Mouse (Mus musculus): ENCODE data around the gene Ooep. TPM values are rescaled to one million over a fixed set of nuclear protein-coding genes. Genes with fewer than 3 reads are reported as not detected.
"Not testable (repeated sequence)": the region's sequence is repeated elsewhere in the genome, so short reads cannot be mapped to it uniquely, and the experiment has no call there.

Gene Ooep
- total RNA-seq, 1 experiment from 2014 or later, result not detected

GRCm38 (mm10) chr9:78345235-78345634 is 33.3 kb downstream of the Ooep start:
- not testable (repeated sequence) for ATAC-seq (replicated peaks; ENCODE audit: insufficient number of reproducible peaks, low FRiP score, low TSS enrichment, poor library complexity, severe bottlenecking)

- ATAC-seq (replicated peaks; ENCODE audit: insufficient number of reproducible peaks, low FRiP score, low TSS enrichment, poor library complexity, severe bottlenecking), result 0 out of 2 replicates have a peak, but pooled peaks have one; percentile 17
Observed at GRCm38 (mm10) chr9:78343055-78343454, 35.5 kb downstream of the Ooep start.

- not testable (repeated sequence) for ATAC-seq (replicated peaks; ENCODE audit: insufficient number of reproducible peaks, low FRiP score, low TSS enrichment, poor library complexity, severe bottlenecking)
Observed at GRCm38 (mm10) chr9:78342494-78342893, 36.0 kb downstream of the Ooep start.

- ATAC-seq (replicated peaks; ENCODE audit: insufficient number of reproducible peaks, low FRiP score, low TSS enrichment, poor library complexity, severe bottlenecking), result 0 out of 2 replicates have a peak, but pooled peaks have one; percentile 66
Observed at GRCm38 (mm10) chr9:78340324-78340723, 38.2 kb downstream of the Ooep start.

GRCm38 (mm10) chr9:78337050-78337449 is 41.5 kb downstream of the Ooep start:
- ATAC-seq (replicated peaks; ENCODE audit: insufficient number of reproducible peaks, low FRiP score, low TSS enrichment, poor library complexity, severe bottlenecking), result not testable (repeated sequence)

- not testable (repeated sequence) for ATAC-seq (replicated peaks; ENCODE audit: insufficient number of reproducible peaks, low FRiP score, low TSS enrichment, poor library complexity, severe bottlenecking)
Observed at GRCm38 (mm10) chr9:78327289-78327688, 51.2 kb downstream of the Ooep start, which contains the start of gene Omt2b. TSS of gene Omt2b (plus strand) at chr9:78327589.

Other genes starting within 250 kb of the Ooep start
- gene Gsta4, start 196.0 kb downstream of the Ooep start, total RNA-seq (2017), result 0.68 TPM in 1 of 3 replicates, not detected in the others
- not detected in 3 replicates for gene Gsta1, start 148.1 kb downstream of the Ooep start, total RNA-seq (2017)
- gene Gm3776, start 121.6 kb downstream of the Ooep start, total RNA-seq (2017), result not detected in 3 replicates
- gene Gm10639, start 88.8 kb downstream of the Ooep start, total RNA-seq (2017), result not detected in 3 replicates
- gene Omt2a, start 63.9 kb downstream of the Ooep start, total RNA-seq (2017), result not detected in 3 replicates
- not detected in 3 replicates for gene Omt2b, start 51.1 kb downstream of the Ooep start, total RNA-seq (2017)
- gene Gsta2, start 22.9 kb downstream of the Ooep start, total RNA-seq (2017), result 2.0 TPM in 1 of 3 replicates, not detected in the others
- not detected in 3 replicates for gene Dppa5a, start 10.5 kb downstream of the Ooep start, total RNA-seq (2017)
- 2.8 to 15.4 TPM (median 3.9 TPM) in 3 replicates for gene Ddx43, start 17.1 kb upstream of the Ooep start, total RNA-seq (2017)
- gene Cgas, start 64.5 kb upstream of the Ooep start, total RNA-seq (2017), result 5.0 to 10.2 TPM (median 6.5 TPM) in 3 replicates
- 29.0 to 42.6 TPM (median 34.6 TPM) in 3 replicates for gene Mto1, start 69.5 kb upstream of the Ooep start, total RNA-seq (2017)
- not detected in 3 replicates for gene Gm17324, start 70.1 kb upstream of the Ooep start, total RNA-seq (2017)
- 6,370 to 7,055 TPM (median 6,774 TPM) in 3 replicates for gene Eef1a1, start 110.4 kb upstream of the Ooep start, total RNA-seq (2017)
- 9.0 to 13.2 TPM (median 9.8 TPM) in 3 replicates for gene Slc17a5, start 209.3 kb upstream of the Ooep start, total RNA-seq (2017)
- gene Cd109, start 236.8 kb upstream of the Ooep start, total RNA-seq (2017), result 0.29 TPM in 1 of 3 replicates, not detected in the others

Measured in monocyte, adult 5-6 weeks (primary cell).